Mouse (Mus musculus): Measurements from ENCODE around the gene Ndufs6. TPM values are rescaled to one million over a fixed set of nuclear protein-coding genes. Genes with fewer than 3 reads are reported as not detected.
A peak's percentile ranks its signal among the peaks of the same experiment; 100 is the strongest.

Ndufs6 gene
- polyA plus RNA-seq, 1 experiment from 2014 or later = 443 TPM

GRCm38 (mm10) chr13:73347171-73347570, 18.8 kb upstream of the Ndufs6 start:
- Histone ChIP-seq H3K4me3 (ENCODE audit: low read depth, low read length) (no peak overlapping the region), H3K27ac (ENCODE audit: low read depth, low read length) (no peak overlapping the region), H3K9ac (ENCODE audit: low read length) (no peak overlapping the region), H3K4me2 (ENCODE audit: low read length) (no peak overlapping the region), H3K9me3 (replicated peaks; ENCODE audit: control insufficient read depth, low read length) (no peaks in the 10 kb centered on the region), H3K27me3 (replicated peaks; ENCODE audit: control insufficient read depth, insufficient read depth, low read length) (no peaks in the 10 kb centered on the region), H3K4me1 (ENCODE audit: control insufficient read depth, insufficient read depth, low read length) (no peaks in the 10 kb centered on the region), H3K36me3 (ENCODE audit: control insufficient read depth, insufficient read depth, low read length) (no peaks in the 10 kb centered on the region)
- WGBS = 76% methylated on average over 3 of the region's 3 CpGs
- DNase-seq (ENCODE audit: low spot score) (no peak), ATAC-seq (no peak)

- Histone ChIP-seq H3K4me1 (ENCODE audit: control insufficient read depth, insufficient read depth, low read length) (no peaks in the 10 kb centered on the region), H3K4me3 (ENCODE audit: low read depth, low read length) (no peak overlapping the region), H3K4me2 (ENCODE audit: low read length) (no peak overlapping the region), H3K36me3 (ENCODE audit: control insufficient read depth, insufficient read depth, low read length) (no peaks in the 10 kb centered on the region), H3K9ac (ENCODE audit: low read length) (no peak overlapping the region), H3K27ac (ENCODE audit: low read depth, low read length) (no peak overlapping the region), H3K9me3 (replicated peaks; ENCODE audit: control insufficient read depth, low read length) (no peaks in the 10 kb centered on the region), H3K27me3 (replicated peaks; ENCODE audit: control insufficient read depth, insufficient read depth, low read length) (no peaks in the 10 kb centered on the region)
- DNase-seq (ENCODE audit: low spot score) = no peak
- 81% methylated on average over 4 of the region's 4 CpGs for WGBS
- ATAC-seq = no peak
Observed at GRCm38 (mm10) chr13:73346743-73347142, 18.4 kb upstream of the Ndufs6 start.

- H3K9ac ChIP-seq (ENCODE audit: low read length) = no peak overlapping the region
- H3K27ac ChIP-seq (ENCODE audit: low read depth, low read length) = no peak overlapping the region
- ATAC-seq (no peak), DNase-seq (ENCODE audit: low spot score) (no peak)
- no peak overlapping the region for H3K4me2 ChIP-seq (ENCODE audit: low read length)
- H3K4me3 ChIP-seq (ENCODE audit: low read depth, low read length) = no peak overlapping the region
- no peaks in the 10 kb centered on the region for H3K9me3 ChIP-seq (replicated peaks; ENCODE audit: control insufficient read depth, low read length)
- whole genome bisulfite sequencing = 43% methylated on average over 2 of the region's 2 CpGs
- H3K36me3 ChIP-seq (ENCODE audit: control insufficient read depth, insufficient read depth, low read length) = no peaks in the 10 kb centered on the region
- H3K27me3 ChIP-seq (replicated peaks; ENCODE audit: control insufficient read depth, insufficient read depth, low read length) = no peaks in the 10 kb centered on the region
- H3K4me1 ChIP-seq (ENCODE audit: control insufficient read depth, insufficient read depth, low read length) = no peaks in the 10 kb centered on the region
Observed at GRCm38 (mm10) chr13:73346131-73346530, 17.8 kb upstream of the Ndufs6 start.

- Histone ChIP-seq H3K4me3 (ENCODE audit: low read depth, low read length) (no peak overlapping the region), H3K4me2 (ENCODE audit: low read length) (no peak overlapping the region), H3K27me3 (replicated peaks; ENCODE audit: control insufficient read depth, insufficient read depth, low read length) (no peaks in the 10 kb centered on the region), H3K4me1 (ENCODE audit: control insufficient read depth, insufficient read depth, low read length) (no peaks in the 10 kb centered on the region), H3K36me3 (ENCODE audit: control insufficient read depth, insufficient read depth, low read length) (no peaks in the 10 kb centered on the region), H3K9me3 (replicated peaks; ENCODE audit: control insufficient read depth, low read length) (no peaks in the 10 kb centered on the region), H3K27ac (ENCODE audit: low read depth, low read length) (no peak overlapping the region), H3K9ac (ENCODE audit: low read length) (no peak overlapping the region)
- DNase-seq (ENCODE audit: low spot score) = no peak
- ATAC-seq = no peak
- WGBS = 81% methylated on average over 9 of the region's 9 CpGs
Observed at GRCm38 (mm10) chr13:73345102-73345890, 17.0 kb upstream of the Ndufs6 start.

GRCm38 (mm10) chr13:73336753-73337152, 8.4 kb upstream of the Ndufs6 start:
- no peaks in the 10 kb centered on the region for H3K9me3 ChIP-seq (replicated peaks; ENCODE audit: control insufficient read depth, low read length)
- no peak overlapping the region for H3K4me2 ChIP-seq (ENCODE audit: low read length)
- H3K36me3 ChIP-seq (ENCODE audit: control insufficient read depth, insufficient read depth, low read length) = no peaks in the 10 kb centered on the region
- ATAC-seq = no peak
- no peaks in the 10 kb centered on the region for H3K27me3 ChIP-seq (replicated peaks; ENCODE audit: control insufficient read depth, insufficient read depth, low read length)
- H3K9ac ChIP-seq (ENCODE audit: low read length) = no peak overlapping the region
- peaks cover 1% of the 10 kb centered on the region for H3K4me1 ChIP-seq (ENCODE audit: control insufficient read depth, insufficient read depth, low read length)
- no peak overlapping the region for H3K4me3 ChIP-seq (ENCODE audit: low read depth, low read length)
- WGBS = 31% methylated on average over 7 of the region's 7 CpGs
- no peak for DNase-seq (ENCODE audit: low spot score)
- no peak overlapping the region for H3K27ac ChIP-seq (ENCODE audit: low read depth, low read length)

GRCm38 (mm10) chr13:73331736-73332135, 3.4 kb upstream of the Ndufs6 start:
- Histone ChIP-seq H3K27me3 (replicated peaks; ENCODE audit: control insufficient read depth, insufficient read depth, low read length) (no peaks in the 10 kb centered on the region), H3K4me1 (ENCODE audit: control insufficient read depth, insufficient read depth, low read length) (peaks cover 16% of the 10 kb centered on the region), H3K9me3 (replicated peaks; ENCODE audit: control insufficient read depth, low read length) (no peaks in the 10 kb centered on the region), H3K27ac (ENCODE audit: low read depth, low read length) (no peak overlapping the region), H3K9ac (ENCODE audit: low read length) (peak overlapping the region; percentile 90), H3K4me2 (ENCODE audit: low read length) (peak overlapping the region; percentile 92), H3K36me3 (ENCODE audit: control insufficient read depth, insufficient read depth, low read length) (no peaks in the 10 kb centered on the region), H3K4me3 (ENCODE audit: low read depth, low read length) (peak overlapping the region; percentile 86)
- ATAC-seq (no peak), DNase-seq (ENCODE audit: low spot score) (no peak)
- WGBS = 79% methylated on average over 3 of the region's 3 CpGs

- Histone ChIP-seq H3K27me3 (replicated peaks; ENCODE audit: control insufficient read depth, insufficient read depth, low read length) (no peaks in the 10 kb centered on the region), H3K36me3 (ENCODE audit: control insufficient read depth, insufficient read depth, low read length) (no peaks in the 10 kb centered on the region; the same call in 1 of the 2 replicates), H3K27ac (ENCODE audit: low read depth, low read length) (peak overlapping the region; percentile 52; the same call in 1 of the 2 replicates), H3K4me3 (ENCODE audit: low read depth, low read length) (peak overlapping the region; percentile 86), H3K9me3 (replicated peaks; ENCODE audit: control insufficient read depth, low read length) (no peaks in the 10 kb centered on the region), H3K4me2 (ENCODE audit: low read length) (peak overlapping the region; percentile 92), H3K4me1 (ENCODE audit: control insufficient read depth, insufficient read depth, low read length) (peaks cover 16% of the 10 kb centered on the region), H3K9ac (ENCODE audit: low read length) (peak overlapping the region; percentile 90)
- DNase-seq (ENCODE audit: low spot score) = peak; percentile 94
- under 1% methylated on average over 42 of the region's 42 CpGs for WGBS
- peak; percentile 92 for ATAC-seq
Observed at GRCm38 (mm10) chr13:73330844-73331501, 2.6 kb upstream of the Ndufs6 start.

- H3K36me3 ChIP-seq (ENCODE audit: control insufficient read depth, insufficient read depth, low read length) = peaks cover 51% of the 10 kb centered on the region
Observed at GRCm38 (mm10) chr13:73323406-73323805, 4.9 kb downstream of the Ndufs6 start.

GRCm38 (mm10) chr13:73322626-73323025, 5.7 kb downstream of the Ndufs6 start:
- H3K36me3 ChIP-seq (ENCODE audit: control insufficient read depth, insufficient read depth, low read length) = peaks cover 59% of the 10 kb centered on the region
- 86% methylated on average over 10 of the region's 10 CpGs for WGBS
- no peak overlapping the region for H3K27ac ChIP-seq (ENCODE audit: low read depth, low read length)
- no peak overlapping the region for H3K9ac ChIP-seq (ENCODE audit: low read length)
- H3K9me3 ChIP-seq (replicated peaks; ENCODE audit: control insufficient read depth, low read length) = no peaks in the 10 kb centered on the region
- H3K27me3 ChIP-seq (replicated peaks; ENCODE audit: control insufficient read depth, insufficient read depth, low read length) = no peaks in the 10 kb centered on the region
- DNase-seq (ENCODE audit: low spot score) = no peak
- ATAC-seq = no peak
- 0 out of 2 replicates have a peak, but pooled peaks cover 3% of the 10 kb centered on the region for H3K4me1 ChIP-seq (ENCODE audit: control insufficient read depth, insufficient read depth, low read length)
- no peak overlapping the region for H3K4me3 ChIP-seq (ENCODE audit: low read depth, low read length)
- H3K4me2 ChIP-seq (ENCODE audit: low read length) = no peak overlapping the region

More at GRCm38 (mm10) chr13:73323406-73323805, 4.9 kb downstream of the Ndufs6 start:
- WGBS = 94% methylated on average over 4 of the region's 4 CpGs
- Histone ChIP-seq H3K27ac (ENCODE audit: low read depth, low read length) (no peak overlapping the region), H3K27me3 (replicated peaks; ENCODE audit: control insufficient read depth, insufficient read depth, low read length) (no peaks in the 10 kb centered on the region), H3K4me1 (ENCODE audit: control insufficient read depth, insufficient read depth, low read length) (0 out of 2 replicates have a peak, but pooled peaks cover 5% of the 10 kb centered on the region), H3K4me2 (ENCODE audit: low read length) (no peak overlapping the region), H3K9me3 (replicated peaks; ENCODE audit: control insufficient read depth, low read length) (no peaks in the 10 kb centered on the region), H3K9ac (ENCODE audit: low read length) (no peak overlapping the region), H3K4me3 (ENCODE audit: low read depth, low read length) (no peak overlapping the region)
- ATAC-seq (no peak), DNase-seq (ENCODE audit: low spot score) (no peak)
